Mouse (Mus musculus) neural tube, embryonic 14.5 days (tissue): ENCODE measurements around the gene Slc7a14. TPM values are rescaled to one million over a fixed set of nuclear protein-coding genes. Genes with fewer than 3 reads are reported as not detected.

Experiments
- ATAC-seq: fragments of 200-750 bp; cut with Nextera tagmentation; 2 replicates; pipeline ENCODE4 v1.8.0; 2017; ENCODE audit warnings: low read depth, mild to moderate bottlenecking, moderate TSS enrichment, moderate library complexity
- H3K27ac ChIP-seq: fragments of 300-500 bp; sonication (generic); 2 replicates; pipeline ENCODE4 v1.5.1; 2014; ENCODE audit warnings: low read depth, mild to moderate bottlenecking, control low read depth, low read length, moderate library complexity, mixed read lengths
- H3K27me3 ChIP-seq: fragments of 300-500 bp; sonication (generic); 2 replicates; pipeline ENCODE4 v1.6.1; 2014; ENCODE audit warnings: low read length; ENCODE audit not compliant: control insufficient read depth, insufficient read depth
- H3K36me3 ChIP-seq: fragments of 300-500 bp; sonication (generic); 2 replicates; pipeline ENCODE4 v1.6.1; 2014; ENCODE audit warnings: low read length, mixed read lengths; ENCODE audit not compliant: control insufficient read depth, insufficient read depth
- H3K4me1 ChIP-seq: fragments of 300-500 bp; sonication (generic); 2 replicates; pipeline ENCODE4 v1.6.1; 2014; ENCODE audit warnings: low read length; ENCODE audit not compliant: control insufficient read depth, insufficient read depth
- H3K4me2 ChIP-seq: fragments of 300-500 bp; sonication (generic); 2 replicates; pipeline ENCODE4 v1.6.1; 2014; ENCODE audit warnings: mild to moderate bottlenecking, low read depth, low read length, control low read depth
- H3K4me3 ChIP-seq: fragments of 300-500 bp; sonication (generic); 2 replicates; pipeline ENCODE4 v1.5.1; 2014; ENCODE audit warnings: low read depth, low read length, control low read depth, mixed read lengths
- H3K9ac ChIP-seq: fragments of 300-500 bp; sonication (generic); replicated peaks from 2 replicates; pipeline ENCODE4 v1.6.1; 2014; ENCODE audit warnings: low read depth, mild to moderate bottlenecking, control low read depth, low read length, mixed read lengths
- H3K9me3 ChIP-seq: fragments of 300-500 bp; sonication (generic); 2 replicates; pipeline ENCODE4 v1.6.1; 2016; ENCODE audit warnings: low read length; ENCODE audit not compliant: control insufficient read depth
- WGBS: fragments of 180-500 bp; shearing (Covaris S2); extraction: QIAGEN DNeasy Blood & Tissue Kit; methylation state at CpG from one replicate; pipeline ENCODE4 v1.1.7; 2014; 5-methylcytosine and 5-hydroxymethylcytosine counted together
- polyA plus RNA-seq: library from polyadenylated mRNA; unstranded; fragments of >200 nt; fragmentation: Nextera tagmentation; extraction: Ambion mirVana; gene quantifications from 2 replicates; pipeline ENCODE4 v1.2.1, GENCODE M21; 2014

Gene Slc7a14
- polyA plus RNA-seq, 1 experiment from 2014 or later, result 10.8 TPM

DNA sequence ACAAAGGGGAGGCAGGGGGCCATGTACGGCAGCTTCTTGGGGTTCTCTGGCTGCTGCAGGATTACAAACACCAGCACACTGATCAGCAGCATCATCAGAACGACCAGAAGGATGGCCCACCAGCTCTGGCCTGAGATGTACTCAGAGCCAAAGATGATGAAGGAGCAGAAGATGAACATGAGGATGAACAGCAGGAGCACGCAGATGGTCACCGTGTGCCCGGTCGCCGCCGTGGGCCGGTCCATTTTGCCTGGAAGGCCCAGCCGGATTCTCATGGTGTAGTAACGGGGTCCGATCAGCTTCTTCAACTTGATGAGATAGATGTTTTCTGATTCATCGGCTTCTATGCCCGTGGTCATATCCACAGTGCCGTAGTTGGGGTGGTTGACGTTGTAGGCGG lies 86.6 kb downstream of the Slc7a14 start:
- H3K36me3 ChIP-seq, result no peaks in the 10 kb centered on the region
- H3K4me2 ChIP-seq, result no peak overlapping the region
- no peak overlapping the region for H3K4me3 ChIP-seq
- 97% methylated on average over 17 of the region's 17 CpGs for WGBS
- no peaks in the 10 kb centered on the region for H3K27me3 ChIP-seq
- no peaks in the 10 kb centered on the region for H3K9me3 ChIP-seq
- no peaks in the 10 kb centered on the region for H3K4me1 ChIP-seq
- no peak overlapping the region for H3K9ac ChIP-seq
- ATAC-seq, result no peak
- no peak overlapping the region for H3K27ac ChIP-seq

DNA sequence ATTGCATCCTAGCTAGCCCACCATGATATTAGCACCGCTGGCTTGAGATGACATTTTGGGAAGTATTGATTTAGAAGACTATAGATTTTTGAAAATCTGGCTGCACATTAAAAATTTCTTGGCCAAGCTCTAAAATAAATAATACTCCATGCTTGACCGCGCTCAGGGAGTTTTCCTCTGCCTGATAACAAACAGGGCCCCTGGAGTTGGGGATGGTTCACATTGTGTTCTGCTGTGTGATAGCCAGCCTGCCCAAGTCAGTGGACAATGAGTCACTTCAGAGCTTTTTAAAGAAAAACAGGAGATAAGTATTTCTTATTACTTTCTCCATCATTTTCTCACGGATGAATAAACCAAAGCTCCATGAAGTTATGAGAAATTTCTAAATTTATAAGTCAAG lies 90.1 kb downstream of the Slc7a14 start:
- no peak overlapping the region for H3K9ac ChIP-seq
- no peaks in the 10 kb centered on the region for H3K27me3 ChIP-seq
- ATAC-seq, result no peak
- no peaks in the 10 kb centered on the region for H3K4me1 ChIP-seq
- H3K4me3 ChIP-seq, result no peak overlapping the region
- WGBS, result 88% methylated on average over 4 of the region's 4 CpGs
- H3K4me2 ChIP-seq, result no peak overlapping the region
- H3K27ac ChIP-seq, result no peak overlapping the region
- H3K9me3 ChIP-seq, result no peaks in the 10 kb centered on the region
- H3K36me3 ChIP-seq, result no peaks in the 10 kb centered on the region

DNA sequence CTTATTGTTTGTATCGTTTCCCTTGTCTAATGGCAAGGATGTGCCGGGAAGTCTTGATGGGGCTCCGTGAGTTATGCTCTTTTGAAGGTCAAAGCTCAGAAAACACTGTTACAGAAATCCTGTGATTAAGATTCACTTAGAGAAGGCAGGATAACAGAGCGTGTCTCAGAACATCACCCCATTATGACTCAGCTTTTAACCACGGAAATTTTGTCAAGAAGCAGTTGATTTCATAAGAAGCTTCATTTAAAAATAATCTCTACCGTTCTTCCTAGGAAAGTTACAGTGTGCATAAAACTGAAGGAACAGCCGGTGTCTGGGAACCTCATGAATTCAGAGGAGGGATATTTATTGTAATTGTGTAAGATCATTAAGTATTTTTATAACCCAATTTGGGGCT lies 90.7 kb downstream of the Slc7a14 start:
- Histone ChIP-seq H3K36me3 (no peaks in the 10 kb centered on the region), H3K9me3 (no peaks in the 10 kb centered on the region), H3K27me3 (no peaks in the 10 kb centered on the region), H3K4me2 (no peak overlapping the region), H3K27ac (no peak overlapping the region), H3K4me1 (no peaks in the 10 kb centered on the region), H3K4me3 (no peak overlapping the region), H3K9ac (no peak overlapping the region)
- ATAC-seq, result no peak
- 74% methylated on average over 7 of the region's 7 CpGs for WGBS

DNA sequence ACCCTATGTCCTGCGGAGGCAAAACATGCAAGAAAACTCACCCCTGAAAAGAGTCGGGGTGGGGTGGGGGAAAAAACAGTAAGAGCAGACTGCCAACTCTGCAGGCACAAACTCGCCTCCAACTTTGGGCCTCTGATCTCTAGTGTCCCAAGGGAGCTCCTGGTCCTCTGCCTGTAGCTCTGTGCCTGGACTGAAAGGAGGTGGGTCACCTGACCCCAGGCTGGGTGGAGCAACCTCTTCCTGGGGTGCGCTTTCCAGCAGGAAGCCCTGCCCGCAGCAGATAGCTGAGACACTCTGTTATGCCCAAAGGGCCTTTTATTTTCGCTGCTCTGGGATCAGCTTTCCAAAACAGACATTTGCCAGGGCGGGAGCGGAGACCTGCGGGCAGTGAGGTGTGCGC lies 92.7 kb downstream of the Slc7a14 start:
- Histone ChIP-seq H3K4me2 (no peak overlapping the region), H3K27ac (no peak overlapping the region), H3K4me1 (0 out of 2 replicates have a peak, but pooled peaks cover 2% of the 10 kb centered on the region), H3K9ac (no peak overlapping the region), H3K9me3 (no peaks in the 10 kb centered on the region), H3K36me3 (no peaks in the 10 kb centered on the region), H3K27me3 (no peaks in the 10 kb centered on the region), H3K4me3 (no peak overlapping the region)
- ATAC-seq, result no peak
- WGBS, result 85% methylated on average over 10 of the region's 10 CpGs

DNA sequence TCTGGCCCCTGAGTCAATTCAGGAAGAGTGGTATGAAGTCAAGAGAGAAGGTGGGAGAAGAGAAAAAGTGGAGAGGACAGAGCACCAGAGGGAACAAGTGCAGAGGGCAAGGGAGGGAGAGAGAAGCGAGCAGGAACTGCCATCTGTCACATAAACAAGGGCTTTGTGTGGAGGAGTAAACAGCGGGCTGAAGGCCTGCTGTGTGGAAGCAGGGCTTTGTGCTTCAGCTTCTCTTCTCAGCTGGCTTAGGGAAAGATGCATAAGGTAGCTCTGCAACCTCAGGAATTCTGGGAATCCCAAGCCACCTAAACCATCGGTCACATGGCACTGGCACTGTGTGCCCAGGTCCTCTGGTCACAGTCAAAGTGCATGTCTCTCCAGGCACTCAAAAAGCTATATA lies 96.4 kb downstream of the Slc7a14 start:
- 11% methylated on average over 3 of the region's 3 CpGs for WGBS
- Histone ChIP-seq H3K27me3 (no peaks in the 10 kb centered on the region), H3K36me3 (no peaks in the 10 kb centered on the region), H3K9ac (no peak overlapping the region), H3K27ac (no peak overlapping the region), H3K4me2 (no peak overlapping the region), H3K4me3 (no peak overlapping the region), H3K4me1 (peaks cover 6% of the 10 kb centered on the region; the same call in 1 of the 2 replicates), H3K9me3 (no peaks in the 10 kb centered on the region)
- peak; percentile 48; the same call in 1 of the 2 replicates for ATAC-seq

DNA sequence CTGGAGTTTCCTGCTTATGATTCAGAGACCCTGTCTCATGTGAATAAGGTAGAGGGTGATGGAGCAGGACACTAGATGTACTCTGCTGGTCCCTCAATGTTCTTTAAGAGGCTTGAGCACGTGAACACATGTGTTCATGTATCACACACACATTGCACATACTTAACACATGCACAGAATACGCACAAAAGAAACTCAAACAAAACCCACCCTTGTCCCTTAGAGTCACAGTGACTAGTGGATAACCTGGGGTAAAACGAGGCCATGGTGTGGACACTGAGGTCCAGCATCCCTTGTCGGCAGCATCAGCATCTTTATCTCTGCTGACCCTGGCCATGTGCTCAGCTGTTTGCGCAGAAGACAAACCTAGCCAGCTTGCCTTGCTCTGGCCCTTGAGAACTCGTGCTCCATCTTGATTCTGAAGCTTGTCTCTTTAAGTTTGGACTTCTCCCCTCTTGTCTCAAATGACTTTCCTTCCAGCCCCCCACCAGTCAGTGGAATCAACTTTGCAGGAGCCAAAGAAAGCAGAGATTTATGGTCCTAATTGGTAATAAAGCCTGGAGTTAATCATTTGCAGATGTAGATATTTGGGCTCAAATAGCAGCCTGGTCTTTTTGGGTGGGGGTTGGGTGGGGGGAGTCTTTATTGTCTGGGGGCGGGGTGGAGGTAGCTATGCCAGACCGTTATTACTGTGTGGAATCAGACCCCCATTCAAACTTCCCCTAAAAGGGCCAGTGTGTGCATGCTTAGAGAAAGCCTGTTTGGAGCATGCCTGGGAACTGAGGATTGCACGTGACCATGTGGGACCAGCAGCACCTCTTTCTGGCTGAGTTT lies 97.8 kb downstream of the Slc7a14 start:
- Histone ChIP-seq H3K4me1 (peaks cover 6% of the 10 kb centered on the region; the same call in 1 of the 2 replicates), H3K4me3 (no peak overlapping the region), H3K27me3 (no peaks in the 10 kb centered on the region), H3K9me3 (no peaks in the 10 kb centered on the region), H3K9ac (no peak overlapping the region), H3K4me2 (no peak overlapping the region), H3K27ac (no peak overlapping the region), H3K36me3 (no peaks in the 10 kb centered on the region)
- 36% methylated on average over 9 of the region's 9 CpGs for WGBS
- peak; percentile 42; the same call in 1 of the 2 replicates for ATAC-seq

DNA sequence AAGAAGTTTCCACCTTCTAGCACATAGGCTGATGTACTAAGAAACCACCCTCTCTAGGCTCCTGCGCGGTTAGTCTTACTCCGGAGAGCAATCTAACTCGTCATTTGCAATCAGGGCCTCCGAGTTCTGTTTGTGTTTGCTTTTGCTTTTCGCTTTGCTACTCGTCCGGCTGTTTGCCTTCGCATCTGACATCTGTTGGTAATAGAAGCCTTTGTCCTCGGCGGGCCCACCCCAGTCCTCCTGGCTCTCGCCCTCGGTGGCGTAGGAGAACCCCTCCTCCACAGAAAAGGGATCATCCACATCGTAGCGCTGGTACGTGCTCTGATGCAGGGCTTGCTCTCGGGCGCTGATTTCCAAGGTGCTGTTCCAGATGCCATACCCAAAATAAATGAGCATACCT lies 101.2 kb downstream of the Slc7a14 start:
- H3K27ac ChIP-seq, result no peak overlapping the region
- no peak overlapping the region for H3K4me3 ChIP-seq
- H3K9ac ChIP-seq, result no peak overlapping the region
- H3K4me2 ChIP-seq, result peak overlapping the region; percentile 24
- 7% methylated on average over 19 of the region's 19 CpGs for WGBS
- 0 out of 2 replicates have a peak, but pooled peaks have one; percentile 19 for ATAC-seq
- no peaks in the 10 kb centered on the region for H3K36me3 ChIP-seq
- H3K9me3 ChIP-seq, result no peaks in the 10 kb centered on the region
- no peaks in the 10 kb centered on the region for H3K27me3 ChIP-seq
- peaks cover 6% of the 10 kb centered on the region; the same call in 1 of the 2 replicates for H3K4me1 ChIP-seq

DNA sequence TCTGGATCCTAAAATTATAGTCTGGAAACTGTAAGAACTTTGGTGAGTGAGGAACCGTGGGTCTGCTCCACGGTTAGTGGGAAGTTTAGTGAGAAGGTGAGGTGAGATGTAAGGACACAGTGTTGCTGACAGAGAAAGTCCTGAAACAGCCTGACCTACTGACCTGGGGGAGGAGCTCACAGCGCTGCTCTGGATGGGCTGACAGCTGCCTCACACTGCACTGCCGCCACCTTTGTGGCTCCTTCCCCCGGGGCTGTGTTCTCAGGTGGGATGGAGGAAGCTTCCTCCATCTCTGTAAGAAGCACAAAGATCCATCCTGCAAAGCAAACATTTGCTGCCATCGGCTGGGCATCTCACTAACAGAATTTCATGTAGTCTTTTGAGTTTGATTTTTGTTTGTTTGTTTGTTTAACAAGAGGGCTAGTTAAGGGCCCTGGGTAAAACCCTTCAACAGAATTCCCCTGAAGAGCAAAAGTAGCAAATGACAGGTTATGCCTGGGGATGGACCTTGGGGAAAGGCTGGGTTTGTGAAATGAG lies 101.7 kb downstream of the Slc7a14 start:
- Histone ChIP-seq H3K9me3 (no peaks in the 10 kb centered on the region), H3K36me3 (no peaks in the 10 kb centered on the region), H3K27ac (no peak overlapping the region), H3K4me3 (no peak overlapping the region), H3K4me1 (peaks cover 4% of the 10 kb centered on the region; the same call in 1 of the 2 replicates), H3K4me2 (no peak overlapping the region), H3K27me3 (no peaks in the 10 kb centered on the region), H3K9ac (no peak overlapping the region)
- 19% methylated on average over 6 of the region's 6 CpGs for WGBS
- no peak for ATAC-seq

DNA sequence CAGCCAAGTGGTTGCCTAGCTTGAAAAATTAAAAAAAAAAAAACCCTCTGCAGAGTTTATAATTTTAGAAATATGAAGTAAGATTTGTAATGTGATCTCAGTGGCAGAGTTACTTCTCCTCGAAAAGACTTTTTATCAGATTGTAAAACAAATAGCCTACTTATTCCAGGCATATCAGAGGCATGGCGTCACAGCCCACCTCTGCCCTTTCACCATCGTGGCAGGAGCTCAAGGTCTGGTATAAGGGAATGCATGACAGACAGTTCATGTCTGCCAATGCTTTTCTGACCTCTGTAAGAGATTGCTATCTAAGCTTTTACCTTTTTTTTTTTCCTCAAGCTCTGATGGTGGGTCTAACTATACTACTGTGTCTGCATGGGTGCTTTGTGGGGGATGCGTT lies 102.1 kb downstream of the Slc7a14 start:
- no peak overlapping the region for H3K4me3 ChIP-seq
- H3K27me3 ChIP-seq, result no peaks in the 10 kb centered on the region
- no peak overlapping the region for H3K27ac ChIP-seq
- H3K9ac ChIP-seq, result no peak overlapping the region
- no peak overlapping the region for H3K4me2 ChIP-seq
- ATAC-seq, result no peak
- no peaks in the 10 kb centered on the region for H3K36me3 ChIP-seq
- H3K4me1 ChIP-seq, result peaks cover 4% of the 10 kb centered on the region; the same call in 1 of the 2 replicates
- WGBS, result 70% methylated on average over 4 of the region's 4 CpGs
- H3K9me3 ChIP-seq, result no peaks in the 10 kb centered on the region
